Mouse (Mus musculus) hindbrain, embryonic 16.5 days (tissue): Measurements from ENCODE around the gene Vmn2r99. TPM values are rescaled to one million over a fixed set of nuclear protein-coding genes. Genes with fewer than 3 reads are reported as not detected.

ENCODE experiments used
- ATAC-seq: fragments of 200-750 bp; cut with Nextera tagmentation; 2 replicates; pipeline ENCODE4 v1.8.0; 2017; ENCODE audit warnings: moderate TSS enrichment, moderate library complexity
- H3K27ac ChIP-seq: fragments of 300-500 bp; sonication (generic); 2 replicates; pipeline ENCODE4 v1.5.1; 2014; ENCODE audit warnings: low read depth, mild to moderate bottlenecking, control low read depth, low read length, moderate library complexity
- H3K27me3 ChIP-seq: fragments of 300-500 bp; sonication (generic); replicated peaks from 2 replicates; pipeline ENCODE4 v1.6.1; 2014; ENCODE audit warnings: low read length; ENCODE audit not compliant: control insufficient read depth, insufficient read depth
- H3K36me3 ChIP-seq: fragments of 300-500 bp; sonication (generic); 2 replicates; pipeline ENCODE4 v1.6.1; 2014; ENCODE audit warnings: mild to moderate bottlenecking, low read length, moderate library complexity, mixed read lengths; ENCODE audit not compliant: control insufficient read depth, insufficient read depth
- H3K4me1 ChIP-seq: fragments of 300-500 bp; sonication (generic); 2 replicates; pipeline ENCODE4 v1.6.1; 2014; ENCODE audit warnings: low read depth, low read length; ENCODE audit not compliant: control insufficient read depth, insufficient read depth
- H3K4me2 ChIP-seq: fragments of 300-500 bp; sonication (generic); 2 replicates; pipeline ENCODE4 v1.6.1; 2014; ENCODE audit warnings: mild to moderate bottlenecking, low read length, control low read depth, moderate library complexity
- H3K4me3 ChIP-seq: fragments of 300-500 bp; sonication (generic); 2 replicates; pipeline ENCODE4 v1.5.1; 2014; ENCODE audit warnings: mild to moderate bottlenecking, low read length, control low read depth, moderate library complexity
- H3K9ac ChIP-seq: fragments of 300-500 bp; sonication (generic); 2 replicates; pipeline ENCODE4 v1.6.1; 2014; ENCODE audit warnings: low read depth, mild to moderate bottlenecking, control low read depth, low read length, moderate library complexity
- H3K9me3 ChIP-seq: fragments of 300-500 bp; sonication (generic); 2 replicates; pipeline ENCODE4 v1.6.1; 2014; ENCODE audit warnings: mild to moderate bottlenecking, low read length, moderate library complexity; ENCODE audit not compliant: control insufficient read depth
- WGBS: fragments of 180-500 bp; shearing (Covaris S2); extraction: QIAGEN DNeasy Blood & Tissue Kit; methylation state at CpG from one replicate; pipeline ENCODE4 v1.1.7; 2014; 5-methylcytosine and 5-hydroxymethylcytosine counted together
- polyA plus RNA-seq: library from polyadenylated mRNA; unstranded; fragments of >200 nt; fragmentation: Nextera tagmentation; extraction: Ambion mirVana; gene quantifications from 2 replicates; pipeline ENCODE4 v1.2.1, GENCODE M21; 2015

Gene Vmn2r99
- polyA plus RNA-seq: not detected in 2 replicates

- Histone ChIP-seq H3K36me3 (no peaks in the 10 kb centered on the region), H3K4me3 (no peak within 1 kb of the TSS), H3K4me1 (no peaks in the 10 kb centered on the region), H3K4me2 (no peak within 1 kb of the TSS), H3K9ac (no peak within 1 kb of the TSS), H3K9me3 (peaks cover 3% of the 10 kb centered on the region; the same call in 1 of the 2 replicates), H3K27ac (no peak within 1 kb of the TSS), H3K27me3 (no peaks in the 10 kb centered on the region)
- ATAC-seq: no peak
Measured at GRCm38 (mm10) chr17:19361649-19362048, at the start of gene Vmn2r99. Gene Vmn2r99 (plus strand): TSS chr17:19361949.

- WGBS: 95% methylated on average over 3 of the region's 3 CpGs
- no peak overlapping the region for H3K4me3 ChIP-seq
- no peaks in the 10 kb centered on the region for H3K36me3 ChIP-seq
- no peaks in the 10 kb centered on the region for H3K4me1 ChIP-seq
- no peak for ATAC-seq
- H3K27ac ChIP-seq: no peak overlapping the region
- peaks cover 23% of the 10 kb centered on the region for H3K9me3 ChIP-seq
- no peak overlapping the region for H3K4me2 ChIP-seq
- no peak overlapping the region for H3K9ac ChIP-seq
- no peaks in the 10 kb centered on the region for H3K27me3 ChIP-seq
Measured at GRCm38 (mm10) chr17:19437623-19438022, 75.9 kb downstream of the Vmn2r99 start.

GRCm38 (mm10) chr17:19444932-19445331 is 83.2 kb downstream of the Vmn2r99 start:
- WGBS: 89% methylated on average over 1 of the region's 1 CpGs
- H3K36me3 ChIP-seq: no peaks in the 10 kb centered on the region
- peaks cover 20% of the 10 kb centered on the region for H3K9me3 ChIP-seq
- H3K27ac ChIP-seq: no peak overlapping the region
- no peak overlapping the region for H3K4me2 ChIP-seq
- no peaks in the 10 kb centered on the region for H3K4me1 ChIP-seq
- ATAC-seq: no peak
- no peak overlapping the region for H3K9ac ChIP-seq
- no peaks in the 10 kb centered on the region for H3K27me3 ChIP-seq
- no peak overlapping the region for H3K4me3 ChIP-seq

Other genes starting within 250 kb of the Vmn2r99 start
- not detected in 2 replicates for gene Vmn2r100, start 142.8 kb downstream of the Vmn2r99 start, polyA plus RNA-seq
- not detected in 2 replicates for gene Vmn2r101, start 215.3 kb downstream of the Vmn2r99 start, polyA plus RNA-seq